Comparison of ENCODE assay signal across 17 mouse cellular contexts in the genomic region with DNA sequence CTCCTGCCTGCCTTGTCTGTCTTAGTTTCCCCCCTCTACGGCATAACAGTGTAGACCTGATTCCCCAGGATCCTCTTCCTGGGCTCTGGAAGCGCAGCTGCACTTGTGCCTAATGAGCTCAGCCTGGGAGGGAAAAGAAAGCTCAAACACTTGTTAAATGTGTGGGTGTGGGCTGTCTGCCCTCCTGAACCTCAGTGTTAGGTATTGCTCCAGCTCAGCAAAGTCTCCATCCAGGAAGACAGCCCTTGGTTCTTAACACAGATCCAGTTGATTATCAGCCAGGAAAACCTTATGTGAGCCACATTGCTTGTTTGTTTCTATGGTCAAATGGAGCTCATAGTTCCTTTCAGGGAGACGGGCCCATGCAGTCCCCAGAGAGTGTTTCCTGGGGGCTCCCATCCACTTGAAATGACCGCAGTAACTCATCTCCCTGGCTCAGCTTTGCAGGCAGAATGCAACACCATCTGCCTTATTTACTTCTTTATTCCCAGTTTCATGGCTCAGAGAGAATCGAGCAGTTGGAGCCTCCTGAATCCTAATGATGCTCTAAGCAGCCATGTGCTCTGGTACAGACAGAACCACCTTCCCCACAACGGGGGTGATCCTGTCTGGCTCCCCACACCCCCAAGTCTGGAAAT.
A peak's percentile ranks its signal among the peaks of the same experiment; 100 is the strongest.
DNase-seq lines count a peak whose midpoint lies in the region; ATAC-seq lines count a peak whose summit lies in the region.
"Had no signal": no experiment of that assay in that cellular context is flagged by ENCODE, and none has a peak within 500 bp of the region (broad histone marks: within the 10 kb centered on the region; RNA-seq: fewer than 3 reads in every experiment).

No protein-coding gene starts in this region.

- no peaks in the 10 kb centered on the region for H3K36me3 ChIP-seq in hindbrain, embryonic 13.5 days
- H3K36me3 ChIP-seq in hindbrain, embryonic 10.5 days = no peaks in the 10 kb centered on the region
- no peaks in the 10 kb centered on the region for H3K36me3 ChIP-seq in neural tube, embryonic 13.5 days
- H3K36me3 ChIP-seq in neural tube, embryonic 14.5 days (ENCODE audit: control insufficient read depth, insufficient read depth, low read length) = no peaks in the 10 kb centered on the region
- H3K36me3 ChIP-seq: limb, embryonic 15.5 days; midbrain, embryonic 12.5 days; stomach, embryonic 15.5 days had no signal

- H3K27me3 ChIP-seq in hindbrain, embryonic 13.5 days = no peaks in the 10 kb centered on the region
- no peaks in the 10 kb centered on the region for H3K27me3 ChIP-seq in hindbrain, embryonic 10.5 days (ENCODE audit: insufficient read depth, poor library complexity, severe bottlenecking)
- H3K27me3 ChIP-seq in neural tube, embryonic 13.5 days = no peaks in the 10 kb centered on the region
- no peaks in the 10 kb centered on the region for H3K27me3 ChIP-seq in neural tube, embryonic 14.5 days (ENCODE audit: control insufficient read depth, insufficient read depth, low read length)
- H3K27me3 ChIP-seq: limb, embryonic 15.5 days; midbrain, embryonic 12.5 days; stomach, embryonic 15.5 days had no signal

- no peak overlapping the region; the same call in 1 of the 2 replicates for H3K9ac ChIP-seq in hindbrain, embryonic 13.5 days
- no peak overlapping the region for H3K9ac ChIP-seq in neural tube, embryonic 13.5 days
- H3K9ac ChIP-seq in neural tube, embryonic 14.5 days (replicated peaks; ENCODE audit: low read depth, low read length) = no peak overlapping the region
- H3K9ac ChIP-seq: limb, embryonic 15.5 days; lung, embryonic 14.5 days; midbrain, embryonic 12.5 days; stomach, embryonic 15.5 days had no signal

- DNase-seq in hindbrain, embryonic 10.5 days (ENCODE audit: low spot score) = no peak
- no peak for DNase-seq in neural tube, embryonic 10.5 days (ENCODE audit: extremely low spot score, low spot score)
- peak; percentile 38 to 39 for DNase-seq in cerebellum, postnatal 36 days
- no peak for DNase-seq in kidney, postnatal 25 days
- no peak for DNase-seq in B cell, adult 2 months
- DNase-seq: adrenal gland, postnatal 36 days; heart, adult 18-20 months; heart, postnatal 36 days; kidney, adult 18-20 months; lung, embryonic 14.5 days; thymus, postnatal 4 days had no signal

- WGBS in hindbrain, embryonic 13.5 days = 59% methylated on average over 6 of the region's 6 CpGs
- 78% methylated on average over 6 of the region's 6 CpGs for WGBS in hindbrain, embryonic 10.5 days
- WGBS in neural tube, embryonic 13.5 days = 48% methylated on average over 6 of the region's 6 CpGs
- WGBS in neural tube, embryonic 14.5 days = 53% methylated on average over 6 of the region's 6 CpGs

- peaks cover 16% of the 10 kb centered on the region for H3K4me1 ChIP-seq in hindbrain, embryonic 13.5 days (replicated peaks)
- H3K4me1 ChIP-seq in hindbrain, embryonic 10.5 days (replicated peaks) = peaks cover 10% of the 10 kb centered on the region
- H3K4me1 ChIP-seq in neural tube, embryonic 13.5 days (replicated peaks) = peaks cover 19% of the 10 kb centered on the region
- no peaks in the 10 kb centered on the region for H3K4me1 ChIP-seq in neural tube, embryonic 14.5 days (ENCODE audit: control insufficient read depth, insufficient read depth, low read length)
- H3K4me1 ChIP-seq: limb, embryonic 15.5 days; midbrain, embryonic 12.5 days; stomach, embryonic 15.5 days had no signal

- H3K27ac ChIP-seq in hindbrain, embryonic 13.5 days = peak overlapping the region; percentile 30
- no peak overlapping the region for H3K27ac ChIP-seq in hindbrain, embryonic 10.5 days
- peak overlapping the region; percentile 49 for H3K27ac ChIP-seq in neural tube, embryonic 13.5 days (replicated peaks)
- H3K27ac ChIP-seq in neural tube, embryonic 14.5 days (ENCODE audit: low read depth, low read length) = 0 out of 2 replicates have a peak overlapping the region, but pooled peaks have one; percentile 3
- H3K27ac ChIP-seq: limb, embryonic 15.5 days; midbrain, embryonic 12.5 days; stomach, embryonic 15.5 days had no signal

- H3K4me2 ChIP-seq in hindbrain, embryonic 13.5 days = no peak overlapping the region
- no peak overlapping the region for H3K4me2 ChIP-seq in neural tube, embryonic 13.5 days
- no peak overlapping the region for H3K4me2 ChIP-seq in neural tube, embryonic 14.5 days (ENCODE audit: low read depth, low read length)
- H3K4me2 ChIP-seq: limb, embryonic 15.5 days; lung, embryonic 14.5 days; midbrain, embryonic 12.5 days; stomach, embryonic 15.5 days had no signal

- no peaks in the 10 kb centered on the region for H3K9me3 ChIP-seq in hindbrain, embryonic 13.5 days
- 0 out of 2 replicates have a peak, but pooled peaks cover 2% of the 10 kb centered on the region for H3K9me3 ChIP-seq in hindbrain, embryonic 10.5 days
- no peaks in the 10 kb centered on the region for H3K9me3 ChIP-seq in neural tube, embryonic 13.5 days
- no peaks in the 10 kb centered on the region for H3K9me3 ChIP-seq in neural tube, embryonic 14.5 days (ENCODE audit: control insufficient read depth, low read length)
- H3K9me3 ChIP-seq: limb, embryonic 15.5 days; stomach, embryonic 15.5 days had no signal

- no peak for ATAC-seq in hindbrain, embryonic 13.5 days (ENCODE audit: low FRiP score)
- ATAC-seq in neural tube, embryonic 13.5 days (ENCODE audit: low read depth) = peak; percentile 45; the same call in 1 of the 2 replicates
- peak; percentile 57; the same call in 1 of the 2 replicates for ATAC-seq in neural tube, embryonic 14.5 days (ENCODE audit: low read depth)

- no peak overlapping the region for H3K4me3 ChIP-seq in hindbrain, embryonic 13.5 days
- no peak overlapping the region for H3K4me3 ChIP-seq in hindbrain, embryonic 10.5 days
- no peak overlapping the region for H3K4me3 ChIP-seq in neural tube, embryonic 13.5 days
- H3K4me3 ChIP-seq in neural tube, embryonic 14.5 days (ENCODE audit: low read depth, low read length) = no peak overlapping the region
- H3K4me3 ChIP-seq: limb, embryonic 15.5 days; midbrain, embryonic 12.5 days; stomach, embryonic 15.5 days had no signal

Comparison
In these comparisons a context has a peak if more than half of its experiments do, and no peak if none do; other contexts are left out.
1. DNase-seq: peak in cerebellum, postnatal 36 days (2 of 2); none in hindbrain, embryonic 10.5 days (single experiment), neural tube, embryonic 10.5 days (single experiment), kidney, postnatal 25 days (0 of 2) and B cell, adult 2 months (0 of 2).